Mouse (Mus musculus): ENCODE results near the gene Cdsn. TPM values are rescaled to one million over a fixed set of nuclear protein-coding genes. Genes with fewer than 3 reads are reported as not detected.

Cdsn gene
- total RNA-seq, 2 experiments from 2014 or later: 0.15 to 0.17 TPM

Other genes starting within 250 kb of the Cdsn start
- 1 to 10 TPM in 1 of 2 experiments, under 1 TPM in 1; 0.57 to 1.2 TPM for gene H2-Q1, start 231.7 kb upstream of the Cdsn start, total RNA-seq (2021)
- gene H2-Q2, start 209.9 kb upstream of the Cdsn start, total RNA-seq (2021): 1 to 10 TPM; 1.1 to 3.7 TPM
- 1 to 10 TPM; 9.2 to 9.8 TPM for gene H2-Q4, start 172.5 kb upstream of the Cdsn start, total RNA-seq (2021)
- under 1 TPM; 0.31 to 0.80 TPM for gene H2-Q6, start 127.3 kb upstream of the Cdsn start, total RNA-seq (2021)
- 1 to 10 TPM; 1.3 to 1.9 TPM for gene H2-Q7, start 113.0 kb upstream of the Cdsn start, total RNA-seq (2021)
- under 1 TPM; 0.12 to 0.20 TPM for gene H2-Q10, start 82.0 kb upstream of the Cdsn start, total RNA-seq (2021)
- not detected for gene Pou5f1, start 46.1 kb upstream of the Cdsn start, total RNA-seq (2021)
- gene Tcf19, start 35.3 kb upstream of the Cdsn start, total RNA-seq (2021): 1 to 10 TPM; 6.0 to 7.9 TPM
- gene Cchcr1, start 35.0 kb upstream of the Cdsn start, total RNA-seq (2021): 1 to 10 TPM; 4.2 to 4.3 TPM
- gene Psors1c2, start 18.9 kb upstream of the Cdsn start, total RNA-seq (2021): not detected
- not detected for gene 2300002M23Rik, start 15.3 kb downstream of the Cdsn start, total RNA-seq (2021)
- not detected for gene Sfta2, start 49.4 kb downstream of the Cdsn start, total RNA-seq (2021)
- gene Gm9573, start 74.5 kb downstream of the Cdsn start, total RNA-seq (2021): not detected
- gene Mucl3, start 91.6 kb downstream of the Cdsn start, total RNA-seq (2021): not detected
- 10 to 100 TPM; 29.6 to 30.7 TPM for gene Vars2, start 115.5 kb downstream of the Cdsn start, total RNA-seq (2021)
- 10 to 100 TPM; 16.8 to 23.2 TPM for gene Gtf2h4, start 121.6 kb downstream of the Cdsn start, total RNA-seq (2021)
- 10 to 100 TPM; 40.1 to 44.1 TPM for gene Ddr1, start 152.5 kb downstream of the Cdsn start, total RNA-seq (2021)

Data from heart, postnatal 14 days (tissue).